Mouse (Mus musculus): ENCODE data around the gene Triobp.

DNA sequence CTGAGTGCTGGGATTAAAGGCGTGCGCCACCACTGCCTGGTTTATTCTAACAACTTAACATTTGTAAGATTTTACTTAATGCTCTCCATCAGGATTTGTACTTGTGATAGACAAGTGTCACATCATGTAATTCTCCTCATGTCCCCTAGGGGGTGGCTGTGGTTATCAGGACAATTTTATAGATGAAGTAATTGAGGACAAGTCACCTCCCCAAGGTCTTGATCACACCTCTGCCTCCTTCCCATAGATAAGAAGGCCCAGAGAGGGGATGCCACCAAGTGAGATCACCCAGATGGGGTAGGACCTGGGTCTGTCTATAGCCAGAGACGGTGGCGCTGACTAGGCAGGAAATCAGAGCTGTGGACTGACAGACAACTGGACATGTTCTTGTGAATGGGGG, 8.8 kb downstream of the Triobp start:
- TF ChIP-seq CTCF (conservative IDR thresholded peaks at IDR 0.05; ENCODE audit: insufficient read depth, insufficient read length, low read depth, low read length) = no peak
- no peak for TF ChIP-seq POLR2A (IDR thresholded peaks at IDR 0.05; ENCODE audit: low read depth, low read length)

Measured in kidney, adult 2 months (tissue).